Mouse (Mus musculus) limb, embryonic 14.5 days (tissue): ENCODE results near the gene Gna13. TPM values are rescaled to one million over a fixed set of nuclear protein-coding genes. Genes with fewer than 3 reads are reported as not detected.

Source experiments
- ATAC-seq: fragments of 200-750 bp; cut with Nextera tagmentation; 2 replicates; pipeline ENCODE4 v1.8.0; 2017; ENCODE audit warnings: low read depth, moderate number of reproducible peaks, moderate TSS enrichment; ENCODE audit not compliant: low FRiP score
- DNase-seq: peaks from one replicate; pipeline ENCODE4 v3.0.0-alpha.2; 2015; ENCODE audit warnings: low spot score
- H3K27ac ChIP-seq: fragments of 300-500 bp; sonication (generic); replicated peaks from 2 replicates; pipeline ENCODE4 v1.5.1; 2014; ENCODE audit warnings: low read depth, mild to moderate bottlenecking, low read length, moderate library complexity, mixed read lengths
- H3K27me3 ChIP-seq: fragments of 300-500 bp; sonication (generic); 2 replicates; pipeline ENCODE4 v1.6.1; 2014; ENCODE audit warnings: low read length, mixed read lengths; ENCODE audit not compliant: control insufficient read depth, insufficient read depth
- H3K36me3 ChIP-seq: fragments of 300-500 bp; sonication (generic); 2 replicates; pipeline ENCODE4 v1.6.1; 2014; ENCODE audit warnings: mild to moderate bottlenecking, low read length, moderate library complexity, mixed read lengths; ENCODE audit not compliant: control insufficient read depth, insufficient read depth
- H3K4me1 ChIP-seq: fragments of 300-500 bp; sonication (generic); 2 replicates; pipeline ENCODE4 v1.6.1; 2014; ENCODE audit warnings: antibody characterized with exemption, low read length, mixed read lengths; ENCODE audit not compliant: control insufficient read depth, insufficient read depth
- H3K4me2 ChIP-seq: fragments of 300-500 bp; sonication (generic); replicated peaks from 2 replicates; pipeline ENCODE4 v1.6.1; 2014; ENCODE audit warnings: low read depth, mild to moderate bottlenecking, low read length, moderate library complexity; ENCODE audit not compliant: severe bottlenecking
- H3K4me3 ChIP-seq: fragments of 300-500 bp; sonication (generic); replicated peaks from 2 replicates; pipeline ENCODE4 v1.5.1; 2014; ENCODE audit warnings: low read length
- H3K9ac ChIP-seq: fragments of 300-500 bp; sonication (generic); 2 replicates; pipeline ENCODE4 v1.6.1; 2014; ENCODE audit warnings: mild to moderate bottlenecking, low read depth, low read length, moderate library complexity; ENCODE audit not compliant: severe bottlenecking
- H3K9me3 ChIP-seq: fragments of 300-500 bp; sonication (generic); 2 replicates; pipeline ENCODE4 v1.6.1; 2016; ENCODE audit warnings: low read length; ENCODE audit not compliant: control insufficient read depth
- POLR2A ChIP-seq: fragments of 200-500 bp; IDR thresholded peaks from 2 replicates; pipeline ENCODE4 v1.8.0; 2012; ENCODE audit warnings: inconsistent platforms, mild to moderate bottlenecking, moderate library complexity, borderline replicate concordance; ENCODE audit not compliant: insufficient read depth, insufficient read length; ENCODE audit errors: extremely low read depth
- WGBS: fragments of 180-500 bp; shearing (Covaris S2); extraction: QIAGEN DNeasy Blood & Tissue Kit; methylation state at CpG from one replicate; pipeline ENCODE4 v1.1.7; 2014; 5-methylcytosine and 5-hydroxymethylcytosine counted together
- polyA plus RNA-seq, 2 experiments: library from polyadenylated mRNA; depleted of rRNA in 1 of 2; stranded (reverse) in 1 of 2; unstranded in 1 of 2; fragments of >200 nt; fragmentation: Nextera tagmentation in 1 of 2; extraction: Ambion mirVana in 1 of 2; gene quantifications; 2 replicates each; pipeline versions ENCODE4 v1.2.1 to v1.2.3; 2012 to 2014

Gna13 gene
- polyA plus RNA-seq, 2 experiments: 24.8 to 26.2 TPM

DNA sequence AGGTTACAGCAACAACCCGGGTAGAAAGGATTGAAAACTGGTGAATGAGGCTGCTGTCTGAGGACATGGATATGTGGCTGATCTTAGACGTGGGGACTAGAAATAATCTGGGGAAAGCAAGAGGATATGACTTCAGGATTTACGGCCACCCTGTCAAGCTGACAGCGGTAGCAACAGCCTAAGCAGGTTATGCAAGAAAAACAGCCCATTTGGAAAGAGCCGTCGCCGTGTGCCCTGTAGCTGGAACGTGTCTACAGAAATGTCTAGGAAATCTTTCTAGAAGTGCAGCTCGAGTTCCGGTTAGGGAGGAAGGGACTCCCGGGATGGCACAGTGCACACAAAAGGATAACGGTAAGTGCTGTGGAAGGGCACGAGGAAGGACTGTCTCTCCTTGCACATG lies 36.4 kb upstream of the Gna13 start:
- H3K4me3 ChIP-seq: no peak overlapping the region
- no peaks in the 10 kb centered on the region for H3K27me3 ChIP-seq
- no peaks in the 10 kb centered on the region for H3K9me3 ChIP-seq
- H3K36me3 ChIP-seq: no peaks in the 10 kb centered on the region
- H3K4me2 ChIP-seq: no peak overlapping the region
- no peak for TF ChIP-seq POLR2A
- H3K27ac ChIP-seq: no peak overlapping the region
- peaks cover 8% of the 10 kb centered on the region; the same call in 1 of the 2 replicates for H3K4me1 ChIP-seq
- WGBS: 56% methylated on average over 13 of the region's 13 CpGs
- peak; percentile 33 for DNase-seq
- no peak overlapping the region for H3K9ac ChIP-seq
- no peak for ATAC-seq

DNA sequence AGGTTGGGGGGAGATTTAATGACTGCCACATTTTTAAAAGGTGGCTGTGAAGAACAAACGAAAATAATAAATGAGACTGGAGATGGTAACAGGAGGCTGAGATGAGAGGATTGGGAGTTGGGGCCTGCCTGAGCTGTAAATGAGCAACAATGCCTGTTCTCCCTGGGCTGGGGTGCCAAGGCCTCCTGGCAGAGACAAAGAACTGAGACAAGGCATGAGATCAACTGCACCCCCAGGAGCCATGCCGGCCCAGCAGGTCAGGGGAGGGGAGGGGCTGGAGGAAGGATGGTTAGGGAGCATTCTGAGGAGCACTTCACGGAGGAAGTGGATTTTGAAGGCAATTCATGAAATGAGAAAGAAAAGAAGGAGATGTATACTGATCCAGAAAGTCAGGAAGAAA lies 35.2 kb upstream of the Gna13 start:
- Histone ChIP-seq H3K4me1 (peaks cover 8% of the 10 kb centered on the region; the same call in 1 of the 2 replicates), H3K9me3 (no peaks in the 10 kb centered on the region), H3K4me3 (no peak overlapping the region), H3K9ac (no peak overlapping the region), H3K4me2 (no peak overlapping the region), H3K27ac (no peak overlapping the region), H3K27me3 (no peaks in the 10 kb centered on the region), H3K36me3 (no peaks in the 10 kb centered on the region)
- ATAC-seq (no peak), DNase-seq (no peak)
- 21% methylated on average over 3 of the region's 3 CpGs for WGBS
- no peak for TF ChIP-seq POLR2A

DNA sequence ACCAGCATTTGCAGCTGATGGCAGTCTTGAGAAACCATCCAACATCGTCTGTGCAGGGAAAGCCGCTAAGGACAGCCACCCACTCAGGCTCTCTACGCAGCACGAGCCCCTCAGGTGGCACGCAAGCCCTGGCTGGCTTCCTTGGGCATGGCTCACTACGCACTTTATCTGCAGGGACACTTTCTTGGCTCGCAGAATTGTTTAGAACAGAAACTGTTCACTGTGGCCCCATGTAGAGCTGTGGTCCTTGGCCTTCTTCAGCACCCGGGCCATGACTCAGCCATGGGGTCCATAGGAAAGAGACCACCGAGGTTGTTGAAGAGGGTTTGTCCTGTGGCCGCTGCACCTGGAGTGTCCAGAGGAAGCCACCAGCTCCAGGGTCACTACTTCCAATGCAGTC lies 34.7 kb upstream of the Gna13 start:
- Histone ChIP-seq H3K36me3 (no peaks in the 10 kb centered on the region), H3K4me3 (no peak overlapping the region), H3K9ac (no peak overlapping the region), H3K27me3 (no peaks in the 10 kb centered on the region), H3K4me2 (no peak overlapping the region), H3K4me1 (peaks cover 8% of the 10 kb centered on the region; the same call in 1 of the 2 replicates), H3K9me3 (no peaks in the 10 kb centered on the region), H3K27ac (no peak overlapping the region)
- DNase-seq: no peak
- no peak for TF ChIP-seq POLR2A
- 84% methylated on average over 10 of the region's 10 CpGs for WGBS
- no peak for ATAC-seq

DNA sequence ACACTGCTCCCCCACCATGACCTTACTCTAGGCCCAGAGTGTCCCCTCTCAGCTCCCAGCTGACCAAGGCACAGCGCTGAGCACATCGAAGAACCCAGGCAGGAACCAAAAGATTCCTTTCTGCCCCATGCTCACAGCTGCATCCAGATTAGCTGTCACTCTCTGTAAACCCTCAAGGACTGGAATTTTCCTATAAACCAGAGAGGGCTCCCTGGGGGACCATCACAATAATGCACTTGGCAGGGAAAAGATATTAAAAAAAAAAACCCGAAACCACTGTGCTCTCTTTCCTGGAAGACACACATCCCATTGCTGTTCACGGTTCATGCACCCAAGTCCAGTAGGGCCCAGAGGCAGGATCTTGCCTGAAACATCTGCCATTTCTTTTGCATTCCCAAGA lies 33.3 kb upstream of the Gna13 start:
- ATAC-seq: no peak
- Histone ChIP-seq H3K27ac (no peak overlapping the region), H3K4me2 (no peak overlapping the region), H3K27me3 (no peaks in the 10 kb centered on the region), H3K36me3 (no peaks in the 10 kb centered on the region), H3K4me1 (peaks cover 8% of the 10 kb centered on the region; the same call in 1 of the 2 replicates), H3K9me3 (no peaks in the 10 kb centered on the region), H3K9ac (no peak overlapping the region), H3K4me3 (no peak overlapping the region)
- TF ChIP-seq POLR2A: no peak
- DNase-seq: no peak
- WGBS: 30% methylated on average over 4 of the region's 4 CpGs

DNA sequence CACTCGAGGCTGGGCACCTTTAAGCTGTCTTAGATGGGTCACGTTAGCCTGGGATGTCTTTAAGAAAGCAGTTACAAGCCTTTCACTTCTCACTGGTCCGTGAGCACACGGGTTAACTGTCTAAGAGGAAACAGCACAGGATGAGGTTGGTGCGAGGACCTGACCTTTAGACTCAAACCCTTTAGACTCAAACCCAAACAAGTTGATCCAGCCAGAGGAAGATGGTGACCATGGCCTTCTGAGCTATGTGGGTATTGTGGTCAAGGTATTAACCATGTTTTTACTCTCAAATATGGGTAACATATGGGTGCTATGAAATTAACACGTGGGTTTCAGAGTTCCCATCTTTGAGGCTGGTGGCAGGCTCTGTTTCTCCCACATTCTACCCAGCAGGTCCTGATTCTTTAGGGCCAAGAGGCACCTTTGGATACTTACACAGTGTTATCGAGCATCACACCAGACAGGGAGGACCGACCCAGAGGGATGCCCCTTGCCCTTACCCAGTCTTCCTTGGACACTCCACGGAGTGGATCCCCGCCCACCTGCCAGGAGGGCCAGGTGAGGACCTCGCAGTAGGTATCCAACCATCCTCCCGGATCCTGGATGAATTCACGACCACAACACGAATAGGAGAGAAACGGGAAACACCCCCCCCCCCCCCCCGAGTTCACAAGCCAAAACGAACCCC lies 31.8 kb upstream of the Gna13 start:
- Histone ChIP-seq H3K9ac (no peak overlapping the region), H3K4me2 (peak overlapping the region; percentile 44), H3K4me3 (no peak overlapping the region), H3K4me1 (peaks cover 8% of the 10 kb centered on the region; the same call in 1 of the 2 replicates), H3K27ac (no peak overlapping the region), H3K36me3 (no peaks in the 10 kb centered on the region), H3K27me3 (no peaks in the 10 kb centered on the region), H3K9me3 (no peaks in the 10 kb centered on the region)
- no peak for TF ChIP-seq POLR2A
- ATAC-seq: no peak
- 34% methylated on average over 17 of the region's 17 CpGs for WGBS
- DNase-seq: no peak
